Mouse (Mus musculus): ENCODE measurements around the gene Vil1.
"Not testable (repeated sequence)": the region's sequence is repeated elsewhere in the genome, so short reads cannot be mapped to it uniquely, and the experiment has no call there.

The Vil1 gene

GRCm38 (mm10) chr1:74387386-74387988 lies 21.7 kb upstream of the Vil1 start:
- no peak for DNase-seq

- DNase-seq, result no peak
Observed at GRCm38 (mm10) chr1:74388398-74388920, 20.7 kb upstream of the Vil1 start.

- no peak for DNase-seq
Observed at GRCm38 (mm10) chr1:74389831-74390286, 19.3 kb upstream of the Vil1 start.

GRCm38 (mm10) chr1:74390287-74390906 lies 18.8 kb upstream of the Vil1 start:
- DNase-seq, result peak; percentile 71 to 77

- DNase-seq, result peak; percentile 98
Observed at GRCm38 (mm10) chr1:74390924-74391748, 18.0 kb upstream of the Vil1 start, which contains the start of gene Ctdsp1. Ctdsp1 (plus strand) TSS chr1:74391509.

- DNase-seq, result peak; percentile 72 to 78
Observed at GRCm38 (mm10) chr1:74391844-74392441, 17.2 kb upstream of the Vil1 start.

- DNase-seq, result peak in 1 of 2 experiments; percentile 32
Observed at GRCm38 (mm10) chr1:74392446-74392994, 16.7 kb upstream of the Vil1 start.

GRCm38 (mm10) chr1:74393010-74393409 lies 16.2 kb upstream of the Vil1 start:
- no peak for DNase-seq

- no peak for DNase-seq
Observed at GRCm38 (mm10) chr1:74393697-74394096, 15.5 kb upstream of the Vil1 start.

GRCm38 (mm10) chr1:74394311-74394710 lies 14.9 kb upstream of the Vil1 start:
- DNase-seq, result no peak

GRCm38 (mm10) chr1:74394858-74395257 lies 14.3 kb upstream of the Vil1 start:
- DNase-seq, result no peak

- DNase-seq, result no peak
Observed at GRCm38 (mm10) chr1:74395290-74395689, 13.9 kb upstream of the Vil1 start.

GRCm38 (mm10) chr1:74396456-74397222 lies 12.5 kb upstream of the Vil1 start:
- DNase-seq, result not testable (repeated sequence)

GRCm38 (mm10) chr1:74397268-74397918 lies 11.8 kb upstream of the Vil1 start:
- peak; percentile 94 to 97 for DNase-seq

GRCm38 (mm10) chr1:74397919-74398451 lies 11.2 kb upstream of the Vil1 start:
- DNase-seq, result peak; percentile 79 to 83

GRCm38 (mm10) chr1:74400531-74400930 lies 8.6 kb upstream of the Vil1 start:
- DNase-seq, result no peak

GRCm38 (mm10) chr1:74401015-74401702 lies 8.0 kb upstream of the Vil1 start:
- DNase-seq, result no peak

GRCm38 (mm10) chr1:74404206-74404605 lies 5.0 kb upstream of the Vil1 start:
- DNase-seq, result no peak

- DNase-seq, result no peak
Observed at GRCm38 (mm10) chr1:74411753-74412325, 2.7 kb downstream of the Vil1 start.

- DNase-seq, result no peak
Observed at GRCm38 (mm10) chr1:74412711-74413110, 3.5 kb downstream of the Vil1 start.

Data from cerebellum, postnatal 10 days (tissue).